Mouse (Mus musculus) C2C12 (cell line): ENCODE results near the gene Ttc23.

Source experiments
- CEBPB ChIP-seq: IDR thresholded peaks from one replicate; pipeline ENCODE4 v1.6.1; 2011; ENCODE audit warnings: low read depth, mild to moderate bottlenecking, control low read depth, moderate library complexity
- CTCF ChIP-seq: IDR thresholded peaks from one replicate; pipeline ENCODE4 v1.5.1; 2011; ENCODE audit not compliant: control insufficient read depth, insufficient read depth, insufficient read length
- USF1 ChIP-seq: IDR thresholded peaks from one replicate; pipeline ENCODE4 v1.6.1; 2011; ENCODE audit warnings: low read depth, mild to moderate bottlenecking, control low read depth, moderate library complexity

DNA sequence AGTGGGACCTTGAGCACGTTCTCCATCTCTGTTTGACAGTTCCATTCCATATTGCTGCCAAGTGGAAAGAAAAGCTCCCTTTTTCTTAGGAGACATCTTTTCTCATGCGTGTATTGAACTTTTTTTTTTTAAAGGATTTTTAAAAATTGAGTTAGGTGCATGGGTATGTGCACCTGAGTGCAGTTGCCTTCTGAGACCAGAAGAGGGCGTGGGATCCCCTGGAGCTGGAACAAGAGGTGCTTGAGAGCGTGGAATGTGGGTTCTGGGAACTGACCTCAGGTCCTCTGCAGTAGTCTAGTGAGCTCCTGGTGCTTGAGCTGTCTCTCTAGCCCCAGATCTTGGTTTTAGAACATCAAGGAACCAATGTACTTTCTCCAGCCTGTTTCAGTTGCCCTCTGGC, 10.9 kb downstream of the Ttc23 start:
- no peak for TF ChIP-seq CEBPB
- no peak for TF ChIP-seq CTCF
- no peak for TF ChIP-seq USF1
